Mouse (Mus musculus): Measurements from ENCODE around the gene Duxf3. TPM values are rescaled to one million over a fixed set of nuclear protein-coding genes. Genes with fewer than 3 reads are reported as not detected.
"Not testable (repeated sequence)": the region's sequence is repeated elsewhere in the genome, so short reads cannot be mapped to it uniquely, and the experiment has no call there.

The Duxf3 gene
- polyA plus RNA-seq (2015; fragmentation: Nextera tagmentation; extraction: Ambion mirVana): not detected in 2 replicates

- H3K9me3 ChIP-seq: peaks cover 15% of the 10 kb centered on the region
- not testable (repeated sequence) for H3K9ac ChIP-seq; H3K4me2 ChIP-seq; H3K36me3 ChIP-seq (replicated peaks); H3K4me1 ChIP-seq; H3K4me3 ChIP-seq; H3K27me3 ChIP-seq (replicated peaks); H3K27ac ChIP-seq
- WGBS: 83% methylated on average over 8 of the region's 8 CpGs
- ATAC-seq (replicated peaks): peak; percentile 68
Measured at GRCm38 (mm10) chr10:58232641-58232969, at the start of gene Duxf3. Duxf3 (minus strand) TSS chr10:58232675.

GRCm38 (mm10) chr10:58282238-58282637, 49.8 kb upstream of the Duxf3 start:
- Histone ChIP-seq H3K9me3 (no peaks in the 10 kb centered on the region), H3K4me1 (no peaks in the 10 kb centered on the region), H3K27me3 (replicated peaks) (no peaks in the 10 kb centered on the region), H3K9ac (no peak overlapping the region), H3K4me3 (no peak overlapping the region), H3K36me3 (replicated peaks) (peaks cover 42% of the 10 kb centered on the region), H3K27ac (no peak overlapping the region), H3K4me2 (no peak overlapping the region)
- no peak for ATAC-seq (replicated peaks)
- WGBS: 94% methylated on average over 7 of the region's 7 CpGs

- Histone ChIP-seq H3K4me1 (peaks cover 19% of the 10 kb centered on the region), H3K9ac (no peak overlapping the region), H3K27me3 (replicated peaks) (no peaks in the 10 kb centered on the region), H3K4me2 (no peak overlapping the region), H3K9me3 (no peaks in the 10 kb centered on the region), H3K36me3 (replicated peaks) (peaks cover 12% of the 10 kb centered on the region; the same call in 1 of the 2 replicates), H3K27ac (no peak overlapping the region), H3K4me3 (no peak overlapping the region)
- whole genome bisulfite sequencing: 85% methylated on average over 5 of the region's 5 CpGs
- ATAC-seq (replicated peaks): no peak
Measured at GRCm38 (mm10) chr10:58258466-58258865, 26.0 kb upstream of the Duxf3 start.

- Histone ChIP-seq H3K4me2 (peak overlapping the region; percentile 58), H3K9ac (peak overlapping the region; percentile 93; the same call in 1 of the 2 replicates), H3K36me3 (replicated peaks) (peaks cover 6% of the 10 kb centered on the region; the same call in 1 of the 2 replicates), H3K9me3 (no peaks in the 10 kb centered on the region), H3K27ac (no peak overlapping the region), H3K4me3 (peak overlapping the region; percentile 84), H3K4me1 (peaks cover 19% of the 10 kb centered on the region), H3K27me3 (replicated peaks) (no peaks in the 10 kb centered on the region)
- no peak for ATAC-seq (replicated peaks)
- 8% methylated on average over 4 of the region's 4 CpGs for WGBS
Measured at GRCm38 (mm10) chr10:58255954-58256353, 23.5 kb upstream of the Duxf3 start.

DNA sequence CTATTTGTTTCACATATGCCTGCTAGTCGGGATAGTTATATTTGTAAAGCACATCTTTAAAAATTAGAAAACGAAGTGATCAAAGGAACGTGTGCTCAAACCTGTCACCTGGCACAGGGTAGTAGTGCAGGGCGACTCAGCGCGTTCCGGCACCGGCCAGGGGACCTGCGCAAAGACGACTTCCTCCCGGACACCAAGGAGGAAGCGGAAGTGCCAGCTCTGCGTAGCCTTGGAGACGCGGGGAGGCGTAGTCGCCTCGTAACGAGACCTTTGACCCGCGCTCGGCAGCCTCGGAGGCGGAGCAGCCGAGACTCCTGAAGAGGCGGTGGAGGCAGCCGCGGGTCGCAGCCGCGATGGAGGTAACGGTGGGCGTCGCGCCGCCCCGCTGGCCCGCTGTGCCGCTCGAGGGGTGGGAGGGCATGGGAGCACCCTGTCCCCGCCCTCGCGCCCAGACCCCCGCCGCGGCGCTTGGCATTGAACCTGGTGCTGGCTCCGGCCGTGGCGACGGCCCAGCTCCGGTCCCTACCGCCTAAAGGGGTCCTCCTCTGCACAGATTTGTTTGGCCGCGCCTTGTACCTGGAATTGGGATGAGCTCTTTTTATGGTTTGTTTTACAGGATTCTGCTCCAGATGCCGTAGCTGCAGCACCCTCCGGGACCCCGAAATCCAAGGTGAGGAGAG, 22.9 kb upstream of the Duxf3 start, which contains the start of gene Gcc2:
Gene Gcc2, plus strand, starts transcription at position 285 of the 680 bp plus-strand sequence.
- peak; percentile 100 for ATAC-seq (replicated peaks)
- WGBS: under 1% methylated on average over 56 of the region's 58 CpGs
- Histone ChIP-seq H3K27ac (peak within 1 kb of the TSS; percentile 76), H3K4me2 (peak within 1 kb of the TSS; percentile 58), H3K4me3 (peak within 1 kb of the TSS; percentile 84), H3K9ac (peak within 1 kb of the TSS; percentile 93), H3K4me1 (peaks cover 19% of the 10 kb centered on the region), H3K9me3 (no peaks in the 10 kb centered on the region), H3K36me3 (replicated peaks) (peaks cover 6% of the 10 kb centered on the region; the same call in 1 of the 2 replicates), H3K27me3 (replicated peaks) (no peaks in the 10 kb centered on the region)

DNA sequence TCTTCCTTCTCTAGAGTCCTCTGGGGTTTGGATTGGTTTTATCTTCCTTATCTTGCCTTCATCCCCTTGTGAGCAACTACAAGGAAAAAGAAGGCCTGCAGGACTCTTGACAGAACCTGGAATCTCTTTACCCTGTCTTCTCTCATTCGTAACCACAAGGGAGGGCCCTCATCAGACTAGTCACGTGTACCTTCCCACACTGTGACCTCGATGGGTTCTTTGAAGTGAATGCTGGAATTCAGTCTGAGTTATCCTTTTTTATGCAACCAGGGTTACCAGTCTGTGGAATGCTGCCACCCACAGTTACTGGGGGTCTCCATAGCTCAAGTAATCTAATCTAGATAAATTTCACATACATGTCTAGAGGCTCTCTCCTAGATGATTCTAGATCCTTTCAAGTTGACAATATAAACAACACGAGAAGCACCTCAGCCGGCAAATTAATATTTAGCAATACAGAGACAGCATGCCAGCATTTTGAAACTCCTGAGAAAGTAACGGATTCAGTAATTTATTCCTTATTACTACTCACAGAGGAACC, 22.2 kb upstream of the Duxf3 start:
- Histone ChIP-seq H3K27me3 (replicated peaks) (no peaks in the 10 kb centered on the region), H3K4me1 (peaks cover 19% of the 10 kb centered on the region), H3K4me3 (peak overlapping the region; percentile 84), H3K27ac (peak overlapping the region; percentile 76; the same call in 1 of the 2 replicates), H3K9me3 (no peaks in the 10 kb centered on the region), H3K4me2 (peak overlapping the region; percentile 58), H3K36me3 (replicated peaks) (peaks cover 6% of the 10 kb centered on the region; the same call in 1 of the 2 replicates), H3K9ac (peak overlapping the region; percentile 93)
- WGBS: 28% methylated on average over 6 of the region's 6 CpGs
- ATAC-seq (replicated peaks): peak; percentile 37

- ATAC-seq (replicated peaks): no peak
- Histone ChIP-seq H3K4me3 (no peak overlapping the region), H3K9me3 (no peaks in the 10 kb centered on the region), H3K4me1 (peaks cover 4% of the 10 kb centered on the region; the same call in 1 of the 2 replicates), H3K27me3 (replicated peaks) (no peaks in the 10 kb centered on the region), H3K27ac (no peak overlapping the region), H3K4me2 (no peak overlapping the region), H3K9ac (no peak overlapping the region), H3K36me3 (replicated peaks) (no peaks in the 10 kb centered on the region)
- WGBS: 33% methylated on average over 1 of the region's 1 CpGs
Measured at GRCm38 (mm10) chr10:58249535-58249934, 17.1 kb upstream of the Duxf3 start.

GRCm38 (mm10) chr10:58238984-58239740, 6.7 kb upstream of the Duxf3 start:
- H3K36me3 ChIP-seq (replicated peaks); H3K4me2 ChIP-seq; H3K27me3 ChIP-seq (replicated peaks); H3K9ac ChIP-seq; H3K4me1 ChIP-seq; H3K27ac ChIP-seq; H3K4me3 ChIP-seq; H3K9me3 ChIP-seq: not testable (repeated sequence)
- WGBS: 88% methylated on average over 8 of the region's 8 CpGs
- ATAC-seq (replicated peaks): peak; percentile 65; the same call in 1 of the 2 replicates

DNA sequence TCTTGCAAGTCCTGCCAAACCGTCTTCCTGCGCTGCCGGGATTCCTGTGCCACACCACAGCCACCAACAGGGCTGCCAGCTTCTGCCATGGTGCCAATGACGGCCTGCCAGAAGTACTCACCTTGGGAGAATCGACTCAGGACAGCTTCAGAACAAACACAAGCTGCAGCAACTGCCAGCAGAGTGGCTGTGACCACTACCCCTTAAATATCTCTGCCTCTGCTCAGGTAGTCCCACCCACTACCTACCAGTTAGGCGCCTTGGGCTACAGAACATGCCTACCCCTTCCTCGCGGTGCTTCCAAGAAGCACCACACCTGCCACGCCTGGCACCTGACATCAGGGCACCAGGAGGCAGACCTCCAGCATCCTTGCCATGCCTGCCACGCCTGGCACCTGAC, 4.1 kb upstream of the Duxf3 start, which contains the start of gene Gm4981:
Gene Gm4981, minus strand, starts transcription at position 89 of the 400 bp plus-strand sequence.
- Histone ChIP-seq H3K9me3 (peaks cover 14% of the 10 kb centered on the region), H3K27me3 (replicated peaks) (no peaks in the 10 kb centered on the region), H3K4me3 (no peak within 1 kb of the TSS), H3K27ac (no peak within 1 kb of the TSS), H3K9ac (no peak within 1 kb of the TSS), H3K36me3 (replicated peaks) (no peaks in the 10 kb centered on the region), H3K4me2 (no peak within 1 kb of the TSS), H3K4me1 (no peaks in the 10 kb centered on the region)
- 91% methylated on average over 10 of the region's 10 CpGs for WGBS
- ATAC-seq (replicated peaks): no peak

GRCm38 (mm10) chr10:58234985-58235384, 2.5 kb upstream of the Duxf3 start:
- not testable (repeated sequence) for H3K4me2 ChIP-seq; H3K4me1 ChIP-seq; H3K27ac ChIP-seq; ATAC-seq (replicated peaks); H3K36me3 ChIP-seq (replicated peaks); H3K4me3 ChIP-seq; H3K27me3 ChIP-seq (replicated peaks); H3K9ac ChIP-seq
- peaks cover 18% of the 10 kb centered on the region for H3K9me3 ChIP-seq
- 90% methylated on average over 4 of the region's 4 CpGs for WGBS

DNA sequence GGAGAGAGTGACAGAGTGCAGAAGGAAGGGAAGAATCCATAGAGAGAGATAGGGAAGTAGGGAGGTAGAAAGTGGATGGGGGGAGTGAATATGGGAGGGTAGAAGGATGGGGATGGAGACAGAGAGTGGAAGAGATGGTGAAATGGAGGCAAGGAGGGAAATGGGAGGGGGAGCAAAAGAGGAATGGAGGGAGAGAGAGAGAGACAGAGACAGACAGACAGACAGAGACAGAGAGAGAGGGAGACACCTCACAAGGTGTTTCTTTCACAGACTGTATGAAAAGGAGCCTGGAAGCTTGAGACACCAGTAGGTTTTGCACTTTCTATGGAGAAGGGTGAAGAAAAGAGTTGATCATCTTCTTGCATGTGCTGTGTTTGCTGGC, 1.3 kb upstream of the Duxf3 start:
- H3K4me1 ChIP-seq; H3K9ac ChIP-seq; H3K27me3 ChIP-seq (replicated peaks); H3K27ac ChIP-seq; H3K4me3 ChIP-seq; H3K36me3 ChIP-seq (replicated peaks); H3K4me2 ChIP-seq: not testable (repeated sequence)
- H3K9me3 ChIP-seq: peaks cover 15% of the 10 kb centered on the region
- 0 out of 2 replicates have a peak, but pooled peaks have one; percentile 3 for ATAC-seq (replicated peaks)

GRCm38 (mm10) chr10:58233054-58233739, 722 bp upstream of the Duxf3 start:
- 82% methylated on average over 10 of the region's 10 CpGs for WGBS
- H3K36me3 ChIP-seq (replicated peaks); H3K4me2 ChIP-seq; H3K4me1 ChIP-seq; H3K27me3 ChIP-seq (replicated peaks); H3K27ac ChIP-seq; H3K4me3 ChIP-seq; H3K9ac ChIP-seq: not testable (repeated sequence)
- peak; percentile 56 for ATAC-seq (replicated peaks)
- peaks cover 15% of the 10 kb centered on the region for H3K9me3 ChIP-seq

Measured in midbrain, embryonic 15.5 days (tissue).